Mouse (Mus musculus) fibroblast of lung, adult 2 months (primary cell): Measurements from ENCODE around the gene Supt7l.

Experiments
- DNase-seq: peaks from one replicate; pipeline ENCODE4 v3.0.0-alpha.2; 2011; ENCODE audit warnings: low read depth

The Supt7l gene

GRCm38 (mm10) chr5:31492031-31492430 is 35.6 kb downstream of the Supt7l start:
- no peak for DNase-seq

- no peak for DNase-seq
Measured at GRCm38 (mm10) chr5:31489116-31489769, 38.4 kb downstream of the Supt7l start.

- no peak for DNase-seq
Measured at GRCm38 (mm10) chr5:31487889-31488288, 39.7 kb downstream of the Supt7l start.

- DNase-seq = no peak
Measured at GRCm38 (mm10) chr5:31485440-31485839, 42.2 kb downstream of the Supt7l start, which contains the start of gene 4930548H24Rik. Gene 4930548H24Rik, plus strand, starts transcription at chr5:31485740.

GRCm38 (mm10) chr5:31480536-31480935 is 47.1 kb downstream of the Supt7l start:
- no peak for DNase-seq

GRCm38 (mm10) chr5:31470334-31470733 is 57.3 kb downstream of the Supt7l start:
- peak; percentile 22 for DNase-seq

GRCm38 (mm10) chr5:31469711-31470110 is 57.9 kb downstream of the Supt7l start:
- DNase-seq = no peak

GRCm38 (mm10) chr5:31467798-31468197 is 59.8 kb downstream of the Supt7l start:
- no peak for DNase-seq
